Mouse (Mus musculus) adrenal gland, adult 18-20 months (tissue): Measurements from ENCODE around the gene Tmem150b. TPM values are rescaled to one million over a fixed set of nuclear protein-coding genes. Genes with fewer than 3 reads are reported as not detected.

Source experiments
- DNase-seq, 2 experiments: peaks; one replicate each; pipeline ENCODE4 v3.0.0; 2021 to 2022; ENCODE audit warnings: low spot score in 2 of 2
- long read RNA-seq, 2 experiments: library from polyadenylated mRNA; stranded (forward); transcript quantifications; one replicate each; pipeline ENCODE4 v2.0.0; 2021
- total RNA-seq, 2 experiments: library from RNA; stranded (reverse); gene quantifications; 1 replicate in 1 of 2; 2 replicates in 1 of 2; pipeline ENCODE4 v1.2.3; 2021

Gene Tmem150b
- under 1 TPM; 0.36 to 0.38 TPM for total RNA-seq
- long read RNA-seq, experiment 1: 0 reads
- long read RNA-seq, experiment 2: 0 reads

DNA sequence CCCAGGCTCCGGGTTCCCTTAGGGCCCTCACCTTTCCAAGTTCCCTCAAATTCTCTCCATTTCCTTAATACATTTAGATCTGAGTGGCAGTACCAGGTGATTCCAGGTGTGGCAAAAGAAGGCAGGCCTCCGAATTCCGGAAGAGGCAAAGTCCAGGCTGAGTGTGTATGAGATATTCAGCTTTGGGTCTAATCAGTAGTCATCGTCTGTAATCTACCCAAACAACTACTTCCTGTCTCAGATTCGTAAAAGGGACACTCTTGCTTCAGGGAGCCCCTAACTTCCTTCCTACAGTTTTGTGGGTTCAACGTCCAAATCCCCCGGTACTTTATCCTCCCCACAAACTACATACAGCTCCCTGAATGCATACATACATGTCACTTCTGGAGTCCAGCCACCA is at the start of gene Tmem150b:
Gene Tmem150b, minus strand, starts transcription at position 81 of the 400 bp plus-strand sequence.
- DNase-seq: no peak

DNA sequence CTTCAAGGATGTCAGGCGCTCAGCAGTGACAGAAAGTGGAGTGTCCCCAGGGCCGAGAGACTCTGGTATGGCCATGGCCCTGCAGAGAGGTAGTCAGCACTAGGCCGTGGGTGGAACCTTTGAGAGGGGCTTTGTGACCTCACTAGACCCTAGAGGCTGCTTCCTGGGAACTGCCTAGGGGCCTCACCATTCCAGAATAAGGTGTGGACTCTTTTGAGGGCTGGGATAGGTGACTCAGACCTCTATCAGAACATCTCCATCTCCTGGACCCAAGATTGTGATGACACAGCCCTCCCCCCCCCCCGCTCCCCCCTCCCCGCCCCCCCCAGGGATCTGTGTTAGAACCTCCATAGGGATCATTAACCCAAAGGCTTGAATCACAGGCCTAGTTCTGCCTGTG is 46.2 kb upstream of the Tmem150b start, which contains the start of gene Fam71e2:
Gene Fam71e2, minus strand, starts transcription at position 101 of the 400 bp plus-strand sequence.
- DNase-seq: no peak

DNA sequence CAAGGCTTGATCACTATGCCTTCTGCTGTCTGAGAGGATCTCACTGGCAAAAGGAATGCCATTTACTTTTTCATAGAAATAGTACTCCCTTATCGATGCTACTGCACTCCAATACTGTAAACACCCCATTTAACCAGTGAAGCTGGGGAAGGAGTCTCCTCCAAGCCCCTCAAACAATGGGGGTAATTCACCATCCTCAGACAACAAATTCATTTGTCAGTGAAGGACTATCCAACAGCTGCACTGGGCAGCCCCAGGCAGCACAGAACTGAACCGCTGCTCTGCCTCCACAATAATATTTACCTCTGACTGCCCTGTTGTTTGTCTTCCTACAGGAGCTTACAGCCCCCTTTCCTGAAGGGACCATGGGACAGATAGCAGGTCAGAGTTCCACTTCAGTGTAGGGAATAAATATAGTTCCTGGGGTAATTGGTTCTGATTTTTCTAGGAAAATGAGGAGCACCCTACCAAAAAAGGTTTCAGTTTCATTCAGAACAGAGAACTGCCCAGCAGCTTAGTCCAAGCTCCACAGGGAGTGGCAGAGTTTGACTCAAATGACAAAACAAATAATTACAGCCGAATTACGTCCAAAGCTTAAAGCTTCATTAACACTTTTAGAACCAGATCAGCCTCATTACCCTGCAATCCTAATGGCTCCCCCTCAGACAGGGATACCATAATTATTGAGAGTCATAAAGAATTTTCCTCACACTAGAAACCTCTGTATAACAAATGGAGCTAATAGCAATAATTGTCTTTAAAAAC is 40.1 kb upstream of the Tmem150b start:
- DNase-seq: no peak

DNA sequence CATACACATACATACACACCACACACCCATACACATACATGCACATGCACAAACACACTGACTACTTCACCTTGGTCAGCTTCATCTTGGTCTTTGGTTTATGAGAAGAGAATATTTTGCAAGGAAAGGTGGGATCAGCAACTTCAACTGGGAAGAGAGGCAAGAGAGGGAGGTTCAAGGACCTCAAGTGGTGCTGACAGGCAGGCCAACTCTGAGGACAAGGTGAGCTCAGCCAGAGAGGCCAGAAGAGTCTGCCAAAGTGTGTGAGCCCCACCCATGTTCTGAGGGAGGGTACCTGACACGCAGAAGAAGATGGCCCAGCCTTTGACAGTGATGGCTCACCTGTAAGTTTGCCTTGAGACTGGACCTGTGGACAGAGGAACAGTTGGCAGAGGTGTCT is 34.6 kb upstream of the Tmem150b start:
- DNase-seq: no peak

DNA sequence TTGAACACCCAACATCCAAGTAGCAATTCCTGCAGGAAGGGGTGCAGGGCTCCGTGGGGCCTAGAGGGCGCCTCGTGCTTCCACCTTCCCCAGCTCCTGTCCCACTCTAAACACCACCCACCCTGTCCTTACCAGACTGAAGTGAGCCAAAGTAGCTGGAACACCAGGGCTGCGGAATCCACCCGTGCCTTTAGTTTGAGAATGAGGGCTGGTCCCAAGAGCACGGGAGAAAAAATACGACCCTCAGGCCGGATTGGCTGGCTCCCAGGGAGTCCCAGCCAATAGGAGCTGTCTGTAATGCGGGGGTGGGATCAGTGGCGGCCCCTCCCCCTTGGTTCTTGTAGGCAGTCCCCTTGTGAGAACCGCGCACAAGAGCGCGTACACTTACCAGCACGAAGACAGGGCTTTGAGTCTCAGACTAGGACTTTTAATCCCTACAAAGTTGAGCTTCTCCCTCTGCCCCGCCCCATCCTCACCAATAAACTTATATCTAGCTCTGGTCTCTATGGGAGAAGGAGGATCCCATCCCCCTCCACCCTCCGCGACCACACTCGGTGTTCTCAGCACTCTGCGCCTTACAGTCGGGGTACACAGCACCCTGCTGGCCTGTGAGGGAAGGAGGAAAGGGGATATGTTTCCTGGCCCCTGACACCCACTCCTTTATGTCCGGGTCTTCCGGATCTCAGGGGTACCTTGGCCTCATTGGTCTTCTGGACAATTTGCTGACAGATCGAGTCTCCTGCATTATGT is 27.9 kb upstream of the Tmem150b start, which contains the start of gene Cox6b2:
Gene Cox6b2, minus strand, starts transcription at position 274 of the 750 bp plus-strand sequence.
- peak; percentile 26 to 49 for DNase-seq

DNA sequence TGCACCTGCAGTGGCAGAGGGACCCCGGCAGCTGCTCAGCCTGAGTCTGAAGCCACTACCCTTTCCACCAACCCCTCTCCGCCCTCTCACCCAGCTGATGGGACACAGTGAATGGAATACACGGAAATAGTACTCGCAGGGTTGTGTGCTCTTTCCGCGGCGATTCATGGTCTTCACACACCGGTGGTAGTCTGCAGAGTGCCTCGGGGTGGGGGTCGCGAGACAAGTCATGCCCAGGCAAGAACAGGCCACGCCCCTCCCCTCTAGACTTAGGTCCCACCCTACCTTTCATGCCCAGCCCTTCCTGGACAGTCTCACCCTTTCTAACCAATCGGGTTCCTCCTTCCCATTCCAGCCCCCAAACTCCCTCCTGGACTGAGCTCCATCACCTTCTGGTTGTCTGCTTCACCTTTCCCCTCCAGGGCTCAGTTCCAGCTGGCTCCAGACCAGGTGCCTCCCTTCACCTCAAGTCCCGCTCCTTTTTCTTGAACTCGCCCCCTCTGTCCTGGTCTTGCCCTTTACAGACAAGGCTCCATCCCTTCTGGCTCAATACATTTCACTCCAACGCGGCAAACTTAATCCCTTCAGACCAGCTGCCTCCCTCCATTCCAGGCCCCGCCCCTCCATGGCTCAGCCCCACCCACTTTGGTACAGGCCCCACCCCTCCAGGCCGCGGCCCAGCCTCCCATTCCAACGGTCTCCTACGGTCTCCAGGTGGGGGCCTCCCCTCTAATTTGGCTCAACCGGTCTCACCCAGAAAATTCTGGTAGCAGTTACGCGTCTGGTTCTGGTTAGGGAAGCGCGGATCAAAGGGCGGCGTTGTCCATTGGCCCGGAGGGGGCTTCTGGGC is 27.1 kb upstream of the Tmem150b start:
- DNase-seq: no peak

DNA sequence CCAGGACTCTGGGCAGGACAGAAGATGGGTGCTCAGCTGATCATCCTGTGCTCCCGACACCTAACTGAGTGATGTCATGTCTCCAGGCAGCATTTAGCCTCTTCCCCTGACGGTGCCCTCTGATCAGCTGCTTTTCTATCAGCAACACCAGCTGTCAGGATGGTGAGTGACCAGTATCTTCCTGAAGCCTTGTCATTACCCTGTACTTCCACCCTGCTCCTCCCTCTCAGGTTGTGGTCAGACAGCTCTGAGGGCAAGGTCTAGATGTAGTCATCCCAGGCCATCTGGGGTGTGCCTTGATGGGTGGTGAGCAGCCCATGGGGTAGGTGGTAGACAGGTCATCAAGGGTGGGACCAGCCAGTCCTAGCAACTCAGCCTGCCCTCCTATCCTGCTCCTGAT is 24.1 kb upstream of the Tmem150b start:
- no peak for DNase-seq

DNA sequence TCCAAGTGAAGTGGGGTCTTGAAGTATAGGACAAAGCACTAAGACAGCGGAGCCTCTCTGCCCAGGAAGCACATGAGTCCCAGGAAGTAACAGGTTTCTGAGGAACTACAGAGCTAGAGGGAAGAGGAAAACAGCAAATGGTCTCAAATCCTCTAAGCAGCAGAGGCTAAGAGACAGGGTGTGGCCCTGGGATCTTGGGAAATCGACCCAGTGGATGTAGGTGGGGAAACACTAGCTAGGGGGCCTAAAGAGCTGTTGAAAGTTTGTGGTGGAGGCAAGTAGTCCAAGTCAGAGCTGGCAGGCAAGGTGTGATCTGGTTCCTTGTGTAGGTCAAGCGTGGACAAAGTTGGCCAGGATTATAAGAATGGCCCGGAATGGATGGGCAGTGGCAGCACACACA is 23.3 kb upstream of the Tmem150b start:
- DNase-seq: no peak

DNA sequence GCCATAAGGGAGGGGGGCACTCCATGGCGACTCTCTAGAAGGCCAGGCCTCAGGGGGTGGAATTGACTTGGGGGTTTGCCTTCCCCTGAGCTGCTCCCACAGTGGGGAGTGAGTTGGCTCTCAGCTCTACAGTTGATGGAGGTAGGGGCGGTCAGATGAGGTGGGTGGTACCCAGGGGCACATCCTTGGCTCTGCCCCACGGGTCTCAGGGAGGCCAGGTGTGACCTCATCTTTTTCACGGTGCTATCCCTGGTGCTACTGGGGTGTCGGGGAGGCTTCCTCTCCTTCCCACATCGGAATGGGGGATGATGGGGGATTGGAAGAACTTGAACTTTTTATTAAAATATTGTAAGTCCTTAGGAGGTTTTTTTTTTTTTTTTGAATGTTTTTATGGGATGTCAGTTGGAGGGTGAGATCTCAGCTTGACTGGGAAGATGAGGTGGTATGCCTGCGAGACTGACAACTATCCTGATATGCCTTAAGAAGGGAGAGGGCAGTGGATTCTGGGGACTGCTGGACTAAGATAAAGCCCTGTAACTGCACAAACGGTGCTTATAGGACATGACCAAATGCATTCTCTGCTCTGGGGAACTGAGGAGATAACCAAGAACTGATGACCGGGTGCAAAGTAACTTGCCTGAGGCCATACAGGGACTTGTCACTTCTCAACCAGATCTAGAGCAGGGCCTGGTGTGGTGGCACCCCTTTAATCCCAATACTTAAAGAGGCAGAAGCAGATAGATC is 22.3 kb upstream of the Tmem150b start:
- no peak for DNase-seq

DNA sequence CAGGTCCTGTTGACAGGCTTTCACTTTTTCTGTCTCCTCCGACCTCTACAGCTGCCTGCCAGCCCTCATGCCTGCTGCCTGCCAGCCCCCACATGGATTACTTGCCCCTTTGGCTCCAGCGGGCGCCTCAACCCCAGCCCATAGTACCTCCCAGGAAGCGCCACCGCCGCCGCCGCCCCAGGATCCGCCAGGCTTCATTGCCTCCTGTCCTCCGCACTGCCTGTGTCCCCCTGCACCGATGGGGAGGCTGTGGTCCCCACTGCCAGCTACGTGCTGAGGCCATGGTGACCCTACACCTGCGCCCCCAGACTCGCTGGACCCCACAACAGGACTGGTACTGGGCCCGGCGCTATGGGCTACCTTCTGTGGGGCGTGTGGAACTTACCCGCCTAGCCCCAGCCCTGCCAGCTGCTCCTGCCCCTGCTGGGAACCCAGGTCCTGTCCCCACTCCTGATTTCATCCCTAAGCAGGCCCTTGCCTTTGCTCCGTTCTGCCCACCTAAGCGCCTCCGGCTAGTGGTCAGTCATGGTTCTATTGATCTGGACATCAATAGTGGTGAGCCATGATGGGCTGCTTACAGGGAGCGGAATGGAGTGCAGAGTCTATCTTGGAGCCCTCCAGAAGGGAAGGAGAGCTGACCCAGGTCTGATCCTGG is 21.4 kb upstream of the Tmem150b start:
- DNase-seq: no peak

DNA sequence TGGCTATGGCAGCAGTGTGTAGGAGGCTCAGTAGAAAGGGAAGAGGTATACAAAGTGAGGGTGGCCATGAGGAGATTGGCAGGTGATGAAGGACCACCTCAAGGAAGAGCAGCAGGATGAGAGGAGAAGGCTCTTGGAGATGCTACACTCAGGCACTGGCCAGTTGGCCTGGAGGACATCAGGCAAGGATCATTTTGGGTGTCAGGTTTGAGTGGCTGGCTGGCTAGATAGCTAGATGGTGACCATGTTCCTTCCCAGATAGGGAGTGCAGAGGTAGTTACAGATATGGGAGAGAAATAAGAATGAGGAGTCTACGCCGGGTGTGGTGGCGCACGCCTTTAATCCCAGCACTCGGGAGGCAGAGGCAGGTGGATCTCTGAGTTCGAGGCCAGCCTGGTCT is 19.8 kb upstream of the Tmem150b start:
- DNase-seq: no peak

DNA sequence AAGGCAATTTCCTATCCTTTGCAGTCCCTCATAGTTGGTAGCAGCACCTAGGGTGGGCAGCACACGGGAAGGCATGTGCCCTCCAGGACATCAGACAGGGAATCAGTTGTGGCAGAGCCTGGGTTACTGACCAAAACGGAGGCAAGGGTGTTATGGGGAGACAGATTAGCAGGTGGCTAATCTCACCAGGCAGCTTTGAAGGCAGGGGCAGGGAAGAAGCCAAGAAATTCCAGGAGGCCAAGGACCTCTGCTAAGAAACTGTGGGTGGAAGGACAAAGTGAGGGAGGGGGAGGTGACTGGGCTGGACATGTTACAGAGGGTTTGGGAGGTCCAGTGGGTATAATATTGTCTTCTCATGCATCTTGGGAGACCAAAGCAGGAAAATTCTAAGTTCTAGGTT is 18.3 kb upstream of the Tmem150b start:
- no peak for DNase-seq

DNA sequence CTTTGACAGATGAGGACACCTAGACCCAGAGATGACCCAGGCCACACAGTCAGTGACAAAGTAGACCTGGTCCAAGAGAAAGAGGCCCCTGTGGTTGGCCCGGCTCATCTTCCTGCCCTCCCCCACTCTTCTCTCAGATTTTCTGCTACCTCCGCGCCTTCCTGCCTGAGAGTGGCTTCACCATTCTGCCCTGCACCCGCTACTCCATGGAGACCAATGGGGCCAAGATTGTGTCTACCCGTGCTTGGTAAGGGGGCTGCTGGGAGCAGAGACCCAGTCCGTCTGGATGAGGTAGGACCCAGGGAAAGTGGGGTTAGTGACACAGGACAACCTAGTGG is 17.4 kb upstream of the Tmem150b start:
- DNase-seq: no peak

DNA sequence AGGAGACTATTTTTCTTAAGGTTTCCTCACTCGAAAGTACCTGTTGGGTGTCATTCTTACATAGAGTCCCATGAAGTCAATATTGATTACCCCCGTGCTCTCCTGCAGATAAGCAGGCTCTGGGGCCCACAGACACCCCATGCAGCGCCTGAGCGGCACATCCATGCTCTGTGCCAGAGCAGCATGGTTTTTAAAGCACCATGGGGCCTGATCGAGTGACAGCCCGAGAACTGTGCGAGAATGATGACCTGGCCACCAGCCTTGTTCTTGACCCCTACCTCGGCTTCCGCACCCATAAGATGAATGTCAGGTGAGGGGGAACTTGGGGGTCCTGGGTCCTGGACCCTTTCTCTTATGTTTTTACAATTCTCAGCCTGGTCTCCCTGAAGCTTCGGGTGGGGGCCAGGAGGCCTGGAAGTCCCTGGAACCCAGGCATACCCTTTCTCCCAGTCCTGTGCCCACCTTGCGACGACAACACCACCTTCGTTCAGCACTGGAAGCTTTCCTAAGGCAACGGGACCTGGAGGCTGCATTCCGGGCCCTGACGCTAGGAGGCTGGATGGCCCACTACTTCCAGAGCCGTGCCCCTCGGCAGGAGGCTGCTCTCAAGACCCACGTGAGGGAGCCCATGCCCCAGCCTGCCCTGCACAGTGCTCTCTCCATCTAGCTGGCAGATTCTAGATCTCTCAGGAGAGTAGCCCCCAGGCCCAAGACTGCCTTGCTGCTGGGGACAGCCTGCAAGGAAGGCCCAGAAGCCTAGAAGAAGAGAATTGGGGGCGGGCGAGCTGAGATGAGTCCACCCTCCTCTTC is 16.8 kb upstream of the Tmem150b start:
- no peak for DNase-seq

DNA sequence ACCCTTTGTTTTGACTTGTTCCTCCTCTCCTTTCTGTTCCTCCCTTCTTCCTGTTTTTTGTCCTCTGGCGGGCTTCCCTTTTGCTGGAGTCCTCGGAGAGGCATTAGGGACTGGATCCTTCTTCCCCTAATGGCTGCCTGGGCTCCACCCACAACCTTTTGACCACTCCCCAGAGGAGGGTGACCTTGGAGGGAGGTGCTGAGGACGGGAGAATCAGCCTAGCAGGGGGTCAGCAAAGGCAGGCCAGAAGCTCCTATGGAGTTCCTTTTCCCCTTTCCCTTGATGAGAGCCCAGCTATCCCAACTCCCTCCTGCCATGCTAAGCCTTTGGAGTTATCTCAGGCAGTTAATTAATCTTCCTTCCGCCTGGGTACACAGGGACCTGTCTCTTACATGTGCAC is 16.1 kb upstream of the Tmem150b start:
- peak; percentile 31 to 46 for DNase-seq

DNA sequence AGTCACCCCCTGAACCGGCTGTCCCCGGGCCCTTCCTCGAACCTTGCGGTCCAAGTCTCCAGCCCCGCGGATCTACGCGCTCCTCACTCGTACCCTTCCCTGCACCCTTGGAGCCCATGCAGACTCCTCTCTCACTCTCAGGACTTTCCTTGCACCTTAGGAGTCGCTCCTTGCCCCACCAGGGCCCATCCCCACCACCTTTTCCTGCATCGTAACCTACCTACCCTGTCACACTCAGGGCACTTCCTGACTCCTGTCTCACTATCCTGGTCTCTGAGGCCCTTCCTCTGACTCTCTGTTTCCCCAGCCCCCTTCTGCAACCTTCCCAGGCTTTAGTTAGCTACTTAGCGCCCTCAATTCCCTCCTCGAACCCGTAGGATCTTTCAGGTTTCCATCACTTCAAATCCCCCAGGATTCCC is 15.3 kb upstream of the Tmem150b start:
- no peak for DNase-seq

DNA sequence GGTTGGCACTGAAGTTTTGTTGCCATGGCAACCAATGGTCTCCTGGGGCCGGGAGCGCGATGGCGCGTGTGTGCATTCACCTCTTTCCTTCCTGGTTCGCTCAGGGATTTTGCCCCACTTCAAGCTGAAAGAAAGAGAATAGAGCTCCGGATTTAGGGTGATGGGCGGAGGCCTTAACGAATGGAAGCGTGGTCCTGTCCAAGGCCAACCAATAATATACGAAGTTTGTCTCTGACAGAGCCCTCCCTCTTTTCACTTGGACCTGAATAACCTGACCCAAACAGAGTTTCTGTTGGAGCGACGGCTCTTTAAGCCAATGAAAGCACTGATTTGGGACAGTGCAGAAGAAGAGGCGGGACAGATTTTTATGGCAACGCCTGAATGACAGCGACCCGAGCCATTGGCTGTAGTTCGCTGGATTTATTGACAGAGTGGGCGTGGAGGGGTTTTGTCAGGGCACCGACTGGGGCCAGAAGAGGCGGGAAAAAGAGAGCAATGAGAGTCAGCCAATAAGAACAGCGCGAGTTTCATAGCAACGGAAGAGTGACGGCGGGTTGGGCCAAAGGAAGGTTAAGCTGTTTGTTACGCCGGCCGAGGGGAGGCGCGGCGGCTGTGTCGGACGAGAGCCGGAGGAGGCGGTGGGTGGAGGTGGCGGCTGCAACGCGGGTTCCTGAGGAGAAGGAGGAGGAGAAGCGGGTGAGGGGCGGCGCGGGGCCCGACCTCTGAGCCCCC is 14.7 kb upstream of the Tmem150b start, which contains the start of gene Kmt5c:
Gene Kmt5c, plus strand, starts transcription at position 572 of the 732 bp plus-strand sequence.
- DNase-seq: peak; percentile 87

DNA sequence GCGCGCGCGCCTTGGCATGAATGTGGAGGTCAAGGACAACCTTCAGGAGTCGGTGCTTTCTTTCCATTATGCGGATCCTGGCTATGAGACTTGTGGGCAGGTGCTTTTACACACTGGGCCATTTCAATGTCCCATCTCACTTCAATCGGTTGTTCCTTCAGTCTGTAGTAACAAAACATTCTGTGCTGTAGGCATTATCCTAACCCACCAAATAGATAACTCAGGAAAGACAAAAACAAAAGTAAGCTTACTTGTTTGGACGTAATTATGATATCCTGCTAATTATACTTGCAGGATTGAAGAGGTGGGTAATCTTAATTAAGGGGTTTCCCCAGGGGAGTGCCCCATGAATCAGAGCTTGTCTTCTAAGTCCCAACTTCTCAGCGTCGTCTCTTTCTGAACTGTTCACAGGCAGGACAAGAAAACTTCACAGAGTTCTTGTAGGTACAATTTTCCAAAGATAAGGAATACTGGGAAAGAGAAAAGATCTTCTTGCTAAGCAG is 14.0 kb upstream of the Tmem150b start:
- no peak for DNase-seq
